Mouse (Mus musculus) embryonic facial prominence, embryonic 13.5 days (tissue): Measurements from ENCODE around the gene Abcb1b. TPM values are rescaled to one million over a fixed set of nuclear protein-coding genes. Genes with fewer than 3 reads are reported as not detected.

Experiments used
- ATAC-seq: fragments of 200-750 bp; cut with Nextera tagmentation; 2 replicates; pipeline ENCODE4 v1.8.0; 2017; ENCODE audit warnings: low read depth; ENCODE audit not compliant: insufficient number of reproducible peaks, insufficient read depth, low FRiP score, low TSS enrichment
- H3K27ac ChIP-seq: fragments of 300-500 bp; sonication (generic); 2 replicates; pipeline ENCODE4 v1.5.1; 2015; ENCODE audit warnings: moderate library complexity, mild to moderate bottlenecking, inconsistent platforms
- H3K27me3 ChIP-seq: fragments of 300-500 bp; sonication (generic); 2 replicates; pipeline ENCODE4 v1.6.1; 2015; ENCODE audit warnings: mild to moderate bottlenecking, inconsistent platforms
- H3K36me3 ChIP-seq: fragments of 300-500 bp; sonication (generic); 2 replicates; pipeline ENCODE4 v1.6.1; 2015; ENCODE audit warnings: mild to moderate bottlenecking, inconsistent platforms
- H3K4me1 ChIP-seq: fragments of 300-500 bp; sonication (generic); 2 replicates; pipeline ENCODE4 v1.6.1; 2015; ENCODE audit warnings: inconsistent platforms
- H3K4me2 ChIP-seq: fragments of 300-500 bp; sonication (generic); 2 replicates; pipeline ENCODE4 v1.6.1; 2015; ENCODE audit warnings: moderate library complexity, mild to moderate bottlenecking, inconsistent platforms
- H3K4me3 ChIP-seq: fragments of 300-500 bp; sonication (generic); 2 replicates; pipeline ENCODE4 v1.5.1; 2015; ENCODE audit warnings: mild to moderate bottlenecking, inconsistent platforms
- H3K9ac ChIP-seq: fragments of 300-500 bp; sonication (generic); 2 replicates; pipeline ENCODE4 v1.6.1; 2015; ENCODE audit warnings: mild to moderate bottlenecking, inconsistent platforms
- H3K9me3 ChIP-seq: fragments of 300-500 bp; sonication (generic); 2 replicates; pipeline ENCODE4 v1.6.1; 2016; ENCODE audit warnings: inconsistent platforms
- WGBS: fragments of 180-500 bp; shearing (Covaris S2); methylation state at CpG from one replicate; pipeline ENCODE4 v1.1.7; 2015; ENCODE audit warnings: mixed read lengths; 5-methylcytosine and 5-hydroxymethylcytosine counted together
- polyA plus RNA-seq: library from polyadenylated mRNA; unstranded; fragments of >200 nt; fragmentation: Nextera tagmentation; extraction: Ambion mirVana; gene quantifications from 2 replicates; pipeline ENCODE4 v1.2.1, GENCODE M21; 2015

The Abcb1b gene
- polyA plus RNA-seq, 1 experiment from 2014 or later = 1.4 TPM

DNA sequence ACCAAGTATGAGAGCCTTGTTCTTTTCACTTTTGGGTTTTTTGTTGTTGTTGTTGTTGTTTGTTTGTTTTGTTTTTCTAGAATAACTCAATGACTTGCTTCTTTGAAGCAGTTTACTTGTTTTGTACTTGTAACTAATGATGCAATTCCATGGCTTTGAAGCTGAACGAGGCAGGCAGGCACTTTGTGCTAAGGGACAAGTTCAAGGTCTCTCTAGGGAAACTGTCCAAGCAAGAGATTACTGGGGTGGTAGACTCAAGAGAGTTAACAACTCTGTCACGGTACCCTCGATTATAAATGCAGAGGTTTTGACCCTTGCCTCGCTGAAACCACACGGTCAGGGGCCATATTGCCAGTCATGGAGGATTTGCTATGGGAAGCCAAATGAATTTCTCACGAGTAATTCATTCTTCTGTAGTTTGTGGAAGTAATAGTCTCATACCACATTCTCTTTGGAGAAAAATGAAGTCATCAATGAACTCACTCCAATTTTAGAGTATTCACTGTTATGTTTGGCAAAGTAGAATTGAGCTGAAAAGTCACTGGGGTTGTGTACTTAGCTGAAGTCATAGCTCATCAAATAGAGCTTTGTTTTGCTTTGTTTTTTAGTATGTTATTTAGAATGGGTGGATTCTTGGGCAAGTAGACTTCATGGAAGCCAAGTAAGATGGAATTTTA is 104.3 kb downstream of the Abcb1b start:
- no peaks in the 10 kb centered on the region for H3K27me3 ChIP-seq
- H3K4me1 ChIP-seq = no peaks in the 10 kb centered on the region
- no peak overlapping the region for H3K4me2 ChIP-seq
- H3K36me3 ChIP-seq = no peaks in the 10 kb centered on the region
- H3K9ac ChIP-seq = no peak overlapping the region
- no peak overlapping the region for H3K4me3 ChIP-seq
- ATAC-seq = no peak
- no peaks in the 10 kb centered on the region for H3K9me3 ChIP-seq
- no peak overlapping the region for H3K27ac ChIP-seq
- 67% methylated on average over 6 of the region's 6 CpGs for WGBS

GRCm38 (mm10) chr5:8904539-8904938 is 106.6 kb downstream of the Abcb1b start:
- ATAC-seq = no peak
- no peak overlapping the region for H3K27ac ChIP-seq
- no peaks in the 10 kb centered on the region for H3K27me3 ChIP-seq
- H3K9me3 ChIP-seq = no peaks in the 10 kb centered on the region
- H3K4me3 ChIP-seq = no peak overlapping the region
- H3K9ac ChIP-seq = no peak overlapping the region
- 77% methylated on average over 6 of the region's 6 CpGs for WGBS
- no peak overlapping the region for H3K4me2 ChIP-seq
- no peaks in the 10 kb centered on the region for H3K4me1 ChIP-seq
- H3K36me3 ChIP-seq = no peaks in the 10 kb centered on the region

- Histone ChIP-seq H3K36me3 (no peaks in the 10 kb centered on the region), H3K4me2 (no peak overlapping the region), H3K9ac (no peak overlapping the region), H3K27ac (no peak overlapping the region), H3K27me3 (no peaks in the 10 kb centered on the region), H3K4me1 (no peaks in the 10 kb centered on the region), H3K9me3 (no peaks in the 10 kb centered on the region), H3K4me3 (no peak overlapping the region)
- whole genome bisulfite sequencing = 75% methylated on average over 8 of the region's 8 CpGs
- ATAC-seq = no peak
These were observed 113.7 kb downstream of the Abcb1b start for GRCm38 (mm10) chr5:8911567-8912198.

Other genes starting within 250 kb of the Abcb1b start
- gene Rundc3b, start 175.2 kb upstream of the Abcb1b start, polyA plus RNA-seq = 5.4 and 6.0 TPM in 2 replicates
- gene Abcb1a, start 138.1 kb upstream of the Abcb1b start, polyA plus RNA-seq = 0.24 and 1.4 TPM in 2 replicates
- 0.20 and 1.2 TPM in 2 replicates for gene Abcb4, start 95.6 kb downstream of the Abcb1b start, polyA plus RNA-seq
- gene Crot, start 199.2 kb downstream of the Abcb1b start, polyA plus RNA-seq = 43.6 and 47.3 TPM in 2 replicates